Mouse (Mus musculus): Measurements from ENCODE around the gene Spin1. TPM values are rescaled to one million over a fixed set of nuclear protein-coding genes. Genes with fewer than 3 reads are reported as not detected.

Gene Spin1
- polyA plus RNA-seq, 1 experiment from 2014 or later: 83.7 TPM

DNA sequence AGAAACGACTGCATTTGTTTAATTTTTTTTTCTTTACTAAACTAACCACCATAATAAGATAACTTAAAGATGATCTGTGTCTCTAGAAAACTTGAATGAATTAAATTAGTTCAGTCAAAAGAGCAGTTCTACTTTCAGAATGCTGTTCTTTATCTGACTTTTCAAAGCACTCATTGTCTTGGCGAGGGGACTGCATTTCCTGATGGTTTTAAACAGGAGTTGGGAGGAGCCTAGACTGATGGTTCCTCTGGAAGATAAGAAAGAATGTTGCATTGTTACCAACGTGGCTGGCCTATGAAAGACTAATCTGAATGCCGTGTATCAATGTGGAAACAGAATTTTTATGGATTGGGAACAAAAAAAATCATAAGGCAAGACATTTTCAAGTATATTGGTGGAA lies 20.1 kb downstream of the Spin1 start:
- H3K4me1 ChIP-seq: peaks cover 61% of the 10 kb centered on the region
- H3K4me2 ChIP-seq: no peak overlapping the region
- H3K4me3 ChIP-seq (replicated peaks): no peak overlapping the region
- peaks cover 24% of the 10 kb centered on the region for H3K36me3 ChIP-seq
- ATAC-seq (replicated peaks; ENCODE audit: low FRiP score): no peak
- H3K27me3 ChIP-seq: no peaks in the 10 kb centered on the region
- 36% methylated on average over 4 of the region's 4 CpGs for WGBS
- no peaks in the 10 kb centered on the region for H3K9me3 ChIP-seq (replicated peaks)
- H3K9ac ChIP-seq: no peak overlapping the region
- H3K27ac ChIP-seq: peak overlapping the region; percentile 24; the same call in 1 of the 2 replicates

DNA sequence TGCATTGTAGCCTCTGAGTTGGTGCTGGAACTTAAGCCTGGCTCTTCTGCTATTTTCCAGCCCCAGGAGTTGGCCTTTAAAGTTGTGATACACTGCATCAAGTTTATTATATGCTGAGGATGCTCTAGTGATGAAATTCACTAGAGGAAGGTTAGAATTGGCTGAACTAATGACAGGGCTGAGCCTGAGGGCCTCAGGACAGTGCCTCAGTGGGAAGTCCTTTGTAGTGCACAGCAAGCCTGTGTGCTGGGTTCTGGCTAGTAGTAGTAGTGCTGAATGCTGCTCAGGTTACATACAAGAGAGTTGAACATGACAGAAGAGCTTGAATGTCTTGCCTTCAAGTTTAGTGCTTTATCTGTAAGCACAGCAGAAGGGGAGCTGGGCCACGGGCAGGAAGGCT lies 21.3 kb downstream of the Spin1 start:
- H3K4me2 ChIP-seq: no peak overlapping the region
- H3K4me3 ChIP-seq (replicated peaks): no peak overlapping the region
- H3K9me3 ChIP-seq (replicated peaks): no peaks in the 10 kb centered on the region
- peaks cover 24% of the 10 kb centered on the region for H3K36me3 ChIP-seq
- 28% methylated on average over 1 of the region's 1 CpGs for WGBS
- no peak for ATAC-seq (replicated peaks; ENCODE audit: low FRiP score)
- H3K27me3 ChIP-seq: no peaks in the 10 kb centered on the region
- no peak overlapping the region for H3K27ac ChIP-seq
- peaks cover 61% of the 10 kb centered on the region for H3K4me1 ChIP-seq
- H3K9ac ChIP-seq: no peak overlapping the region

DNA sequence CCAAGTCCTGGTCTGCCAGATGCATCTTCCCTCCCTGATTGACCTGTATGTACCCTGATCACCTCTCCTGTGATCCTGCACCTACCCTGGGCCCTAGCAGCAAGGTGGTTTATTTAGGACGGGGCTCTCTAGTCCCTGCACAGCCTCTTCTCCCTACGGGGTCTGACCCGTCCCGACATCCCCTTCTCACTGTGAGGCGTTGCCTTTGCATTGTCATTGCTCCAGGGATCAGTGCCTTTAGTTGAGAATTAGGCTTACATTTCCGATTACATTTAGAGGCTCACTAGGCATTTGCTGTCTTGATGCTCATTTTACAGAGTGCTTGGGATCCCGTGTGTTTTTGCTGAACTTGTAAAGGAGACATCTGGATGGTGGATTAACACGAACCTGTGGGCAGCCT lies 22.1 kb downstream of the Spin1 start:
- Histone ChIP-seq H3K4me3 (replicated peaks) (no peak overlapping the region), H3K27me3 (no peaks in the 10 kb centered on the region), H3K27ac (0 out of 2 replicates have a peak overlapping the region, but pooled peaks have one; percentile 42), H3K9me3 (replicated peaks) (no peaks in the 10 kb centered on the region), H3K9ac (no peak overlapping the region), H3K36me3 (peaks cover 30% of the 10 kb centered on the region), H3K4me1 (peaks cover 61% of the 10 kb centered on the region), H3K4me2 (no peak overlapping the region)
- WGBS: 64% methylated on average over 8 of the region's 8 CpGs
- ATAC-seq (replicated peaks; ENCODE audit: low FRiP score): no peak

DNA sequence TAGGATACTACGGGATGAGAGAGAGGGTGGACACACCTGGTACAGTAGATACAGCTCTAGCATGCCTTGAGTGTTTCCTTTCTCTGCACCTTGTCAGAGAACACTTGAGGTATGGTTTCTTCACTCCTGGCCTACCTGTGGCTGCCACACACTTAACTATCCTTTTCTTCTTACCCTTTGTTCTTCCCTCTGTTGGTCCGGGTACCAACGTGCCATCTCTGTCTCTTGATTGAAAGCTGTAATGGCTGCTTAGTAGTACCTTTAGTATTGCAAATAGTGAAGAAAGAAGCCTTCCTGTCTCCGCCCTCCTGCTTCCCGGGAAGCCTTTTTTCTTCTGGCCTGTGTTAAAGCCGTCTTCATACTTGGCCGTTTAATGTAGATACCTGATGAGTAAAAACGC lies 24.7 kb downstream of the Spin1 start:
- H3K4me1 ChIP-seq: peaks cover 40% of the 10 kb centered on the region
- no peak overlapping the region for H3K9ac ChIP-seq
- peaks cover 52% of the 10 kb centered on the region for H3K36me3 ChIP-seq
- no peak overlapping the region for H3K27ac ChIP-seq
- 60% methylated on average over 8 of the region's 8 CpGs for WGBS
- ATAC-seq (replicated peaks; ENCODE audit: low FRiP score): no peak
- H3K4me2 ChIP-seq: no peak overlapping the region
- no peaks in the 10 kb centered on the region for H3K9me3 ChIP-seq (replicated peaks)
- no peak overlapping the region for H3K4me3 ChIP-seq (replicated peaks)
- no peaks in the 10 kb centered on the region for H3K27me3 ChIP-seq

DNA sequence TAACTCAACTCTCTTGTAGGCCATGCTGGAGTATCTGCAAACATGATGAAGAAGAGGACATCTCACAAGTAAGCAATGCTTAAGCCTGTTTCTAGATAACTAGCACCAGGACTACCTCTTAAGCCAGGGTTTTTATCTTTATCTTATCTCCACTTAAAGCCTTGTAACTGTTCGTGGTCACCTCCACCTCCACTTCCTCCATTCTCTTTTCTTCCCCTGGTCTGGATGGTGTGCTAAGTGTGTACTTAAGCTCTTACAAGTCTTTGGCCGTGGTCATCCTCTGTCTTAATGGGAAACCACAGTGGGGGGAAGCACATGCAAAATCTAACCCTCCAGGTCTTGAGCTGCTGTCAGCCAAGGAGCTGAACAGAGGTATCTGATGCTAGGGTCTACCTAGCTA lies 27.2 kb downstream of the Spin1 start:
- Histone ChIP-seq H3K9me3 (replicated peaks) (no peaks in the 10 kb centered on the region), H3K27ac (no peak overlapping the region), H3K36me3 (peaks cover 67% of the 10 kb centered on the region), H3K4me2 (no peak overlapping the region), H3K4me1 (peaks cover 15% of the 10 kb centered on the region), H3K9ac (no peak overlapping the region), H3K27me3 (no peaks in the 10 kb centered on the region), H3K4me3 (replicated peaks) (no peak overlapping the region)
- WGBS: 87% methylated on average over 2 of the region's 2 CpGs
- ATAC-seq (replicated peaks; ENCODE audit: low FRiP score): no peak

DNA sequence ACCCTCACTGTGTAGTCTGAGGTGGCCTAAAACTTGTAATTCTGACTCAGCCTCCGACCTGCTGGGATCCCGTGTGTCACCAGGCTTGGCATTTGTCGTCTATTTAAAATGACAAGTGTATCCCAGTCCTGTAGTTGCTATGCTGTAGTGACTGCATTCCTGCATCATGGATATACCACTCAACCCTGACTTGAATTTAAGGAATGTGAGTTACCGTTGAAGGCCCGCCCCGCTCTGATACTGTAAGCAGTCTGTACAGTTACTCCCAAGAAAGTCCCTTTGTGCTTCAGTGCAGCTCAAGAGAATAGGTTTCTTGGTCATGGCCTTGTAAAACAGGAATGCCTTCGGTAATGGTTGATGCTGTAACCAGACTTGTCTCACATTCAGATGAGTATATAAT lies 27.7 kb downstream of the Spin1 start:
- Histone ChIP-seq H3K4me1 (peaks cover 10% of the 10 kb centered on the region), H3K4me2 (no peak overlapping the region), H3K36me3 (peaks cover 62% of the 10 kb centered on the region), H3K4me3 (replicated peaks) (no peak overlapping the region), H3K27me3 (no peaks in the 10 kb centered on the region), H3K9ac (no peak overlapping the region), H3K9me3 (replicated peaks) (no peaks in the 10 kb centered on the region), H3K27ac (no peak overlapping the region)
- 73% methylated on average over 7 of the region's 7 CpGs for WGBS
- 0 out of 2 replicates have a peak, but pooled peaks have one; percentile 46 for ATAC-seq (replicated peaks; ENCODE audit: low FRiP score)

DNA sequence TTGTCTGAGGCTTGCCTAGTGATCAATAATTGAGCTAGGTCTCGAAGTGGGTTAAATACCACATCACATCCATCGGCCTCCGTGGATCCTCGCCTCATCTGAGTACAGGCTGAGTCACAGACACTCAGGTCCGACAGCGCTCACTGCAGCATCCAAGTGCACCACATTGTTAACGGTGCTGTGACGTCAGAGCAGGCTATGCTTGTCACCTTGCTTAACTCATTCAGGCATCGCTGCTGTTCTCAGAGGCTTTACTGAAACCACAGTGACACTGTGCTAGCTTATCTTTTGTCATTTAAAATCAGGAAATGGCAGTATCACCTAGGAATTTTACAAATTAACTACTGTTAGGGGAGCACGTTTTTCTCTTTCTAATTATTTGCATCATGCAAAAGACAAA lies 30.5 kb downstream of the Spin1 start:
- no peak overlapping the region for H3K4me2 ChIP-seq
- no peak overlapping the region for H3K9ac ChIP-seq
- H3K9me3 ChIP-seq (replicated peaks): no peaks in the 10 kb centered on the region
- H3K27ac ChIP-seq: no peak overlapping the region
- 0 out of 2 replicates have a peak, but pooled peaks cover 2% of the 10 kb centered on the region for H3K4me1 ChIP-seq
- ATAC-seq (replicated peaks; ENCODE audit: low FRiP score): no peak
- WGBS: 86% methylated on average over 10 of the region's 10 CpGs
- no peak overlapping the region for H3K4me3 ChIP-seq (replicated peaks)
- H3K36me3 ChIP-seq: peaks cover 59% of the 10 kb centered on the region
- H3K27me3 ChIP-seq: no peaks in the 10 kb centered on the region

DNA sequence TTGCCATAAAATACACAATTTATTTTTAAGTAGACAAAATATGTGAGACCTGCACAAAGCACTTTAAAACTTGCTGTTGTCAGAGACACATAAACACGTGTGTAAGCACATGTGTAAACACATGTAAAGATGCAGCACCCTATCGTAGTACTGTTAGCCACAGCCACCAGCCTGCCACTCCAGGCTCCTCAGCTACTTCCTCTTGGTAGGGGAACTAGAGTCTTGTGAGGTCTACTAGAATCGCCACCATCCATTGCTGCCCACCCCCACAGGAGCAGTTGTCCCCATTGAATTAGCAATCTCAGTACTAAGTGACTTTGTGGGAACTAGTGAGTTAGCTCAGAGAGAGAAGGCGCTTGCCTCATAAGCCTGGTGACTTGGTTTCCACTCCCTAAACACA lies 35.6 kb downstream of the Spin1 start:
- H3K4me3 ChIP-seq (replicated peaks): no peak overlapping the region
- no peak overlapping the region for H3K4me2 ChIP-seq
- no peaks in the 10 kb centered on the region for H3K9me3 ChIP-seq (replicated peaks)
- peaks cover 57% of the 10 kb centered on the region for H3K36me3 ChIP-seq
- WGBS: 88% methylated on average over 4 of the region's 4 CpGs
- peak overlapping the region; percentile 38 for H3K27ac ChIP-seq
- H3K9ac ChIP-seq: no peak overlapping the region
- H3K27me3 ChIP-seq: no peaks in the 10 kb centered on the region
- no peak for ATAC-seq (replicated peaks; ENCODE audit: low FRiP score)
- peaks cover 19% of the 10 kb centered on the region for H3K4me1 ChIP-seq

DNA sequence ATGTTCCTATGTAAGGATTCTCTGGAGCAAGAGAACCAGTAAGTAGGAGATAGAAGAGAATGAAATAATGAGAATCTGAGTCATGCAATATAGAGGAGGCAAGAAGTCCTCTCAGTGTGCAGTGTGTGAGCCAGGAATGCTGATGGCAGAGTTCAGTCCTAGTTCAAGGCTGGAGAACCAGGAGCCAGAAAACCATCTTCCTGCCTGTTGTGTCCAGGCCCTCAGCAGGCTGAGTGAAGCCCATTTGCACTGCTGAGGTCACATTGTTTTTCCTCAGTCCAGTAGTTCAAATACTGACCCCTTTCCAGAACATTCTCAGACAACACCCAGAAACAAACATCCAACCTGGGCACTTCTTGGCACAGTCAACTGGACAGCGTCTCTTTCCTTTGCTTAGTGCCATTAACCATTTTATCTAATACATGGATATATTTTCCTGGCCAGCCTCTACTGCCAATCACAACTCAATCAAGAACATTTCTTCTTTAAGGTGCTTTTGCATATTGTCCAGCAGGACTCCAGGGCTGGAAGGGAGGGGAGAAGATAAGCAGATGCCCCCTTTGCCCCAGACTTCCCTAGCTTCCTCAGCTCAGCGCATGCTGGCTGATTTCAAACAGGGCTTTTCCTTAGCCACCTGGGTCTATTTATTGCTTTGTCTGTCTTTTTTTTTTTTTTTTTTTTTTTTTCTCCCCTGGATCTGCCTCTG lies 36.5 kb downstream of the Spin1 start:
- peaks cover 19% of the 10 kb centered on the region for H3K4me1 ChIP-seq
- 0 out of 2 replicates have a peak, but pooled peaks have one; percentile 29 for ATAC-seq (replicated peaks; ENCODE audit: low FRiP score)

DNA sequence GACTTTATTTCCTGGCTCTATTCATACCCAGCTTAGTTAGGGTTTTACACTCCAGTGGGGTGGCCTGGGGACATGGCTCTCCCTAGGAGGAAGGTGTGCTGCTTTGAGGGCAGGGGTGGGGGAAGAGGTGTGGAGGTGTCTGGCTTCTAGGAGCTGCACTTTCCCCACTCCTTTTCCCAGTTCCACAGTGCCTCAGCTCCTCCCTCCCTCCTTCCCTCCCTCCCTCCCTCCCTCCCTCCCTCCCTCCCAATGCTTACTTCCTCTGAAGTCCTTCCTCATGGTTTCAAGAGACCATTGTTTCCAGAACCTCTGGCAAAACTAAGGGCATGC lies 37.0 kb downstream of the Spin1 start:
- peak; percentile 54 for ATAC-seq (replicated peaks; ENCODE audit: low FRiP score)
- no peak overlapping the region for H3K4me3 ChIP-seq (replicated peaks)
- H3K27me3 ChIP-seq: no peaks in the 10 kb centered on the region
- no peak overlapping the region for H3K4me2 ChIP-seq
- no peaks in the 10 kb centered on the region for H3K9me3 ChIP-seq (replicated peaks)
- peaks cover 19% of the 10 kb centered on the region for H3K4me1 ChIP-seq
- H3K9ac ChIP-seq: no peak overlapping the region
- H3K27ac ChIP-seq: peak overlapping the region; percentile 38
- peaks cover 62% of the 10 kb centered on the region for H3K36me3 ChIP-seq

More for the DNA sequence above, 36.5 kb downstream of the Spin1 start:
- Histone ChIP-seq H3K27me3 (no peaks in the 10 kb centered on the region), H3K4me2 (no peak overlapping the region), H3K9ac (no peak overlapping the region), H3K4me3 (replicated peaks) (no peak overlapping the region), H3K36me3 (peaks cover 62% of the 10 kb centered on the region), H3K27ac (peak overlapping the region; percentile 38), H3K9me3 (replicated peaks) (no peaks in the 10 kb centered on the region)
- WGBS: 53% methylated on average over 2 of the region's 2 CpGs

DNA sequence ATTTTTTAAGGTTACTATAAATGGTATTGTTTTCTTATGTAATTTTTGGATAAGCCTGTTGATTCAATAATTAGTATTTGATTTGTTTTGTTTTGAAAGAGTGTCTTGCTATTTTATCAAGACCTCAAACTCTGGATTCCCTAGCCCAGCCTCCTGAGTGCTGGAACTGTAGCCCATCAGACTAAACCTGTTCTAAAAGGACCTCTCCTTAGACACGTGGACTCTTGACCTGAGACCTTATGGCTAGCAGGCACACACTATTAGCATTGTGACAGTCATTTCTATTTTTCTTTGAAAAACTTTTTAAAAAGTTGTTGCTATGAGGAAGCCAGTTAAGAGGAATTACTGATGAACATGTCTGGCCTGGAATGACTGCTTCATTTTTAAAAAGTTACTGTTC lies 46.4 kb downstream of the Spin1 start:
- Histone ChIP-seq H3K27me3 (no peaks in the 10 kb centered on the region), H3K9me3 (replicated peaks) (no peaks in the 10 kb centered on the region), H3K27ac (no peak overlapping the region), H3K4me1 (0 out of 2 replicates have a peak, but pooled peaks cover 2% of the 10 kb centered on the region), H3K4me2 (no peak overlapping the region), H3K36me3 (peaks cover 76% of the 10 kb centered on the region), H3K4me3 (replicated peaks) (no peak overlapping the region), H3K9ac (no peak overlapping the region)
- WGBS: 63% methylated on average over 1 of the region's 1 CpGs
- ATAC-seq (replicated peaks; ENCODE audit: low FRiP score): no peak

DNA sequence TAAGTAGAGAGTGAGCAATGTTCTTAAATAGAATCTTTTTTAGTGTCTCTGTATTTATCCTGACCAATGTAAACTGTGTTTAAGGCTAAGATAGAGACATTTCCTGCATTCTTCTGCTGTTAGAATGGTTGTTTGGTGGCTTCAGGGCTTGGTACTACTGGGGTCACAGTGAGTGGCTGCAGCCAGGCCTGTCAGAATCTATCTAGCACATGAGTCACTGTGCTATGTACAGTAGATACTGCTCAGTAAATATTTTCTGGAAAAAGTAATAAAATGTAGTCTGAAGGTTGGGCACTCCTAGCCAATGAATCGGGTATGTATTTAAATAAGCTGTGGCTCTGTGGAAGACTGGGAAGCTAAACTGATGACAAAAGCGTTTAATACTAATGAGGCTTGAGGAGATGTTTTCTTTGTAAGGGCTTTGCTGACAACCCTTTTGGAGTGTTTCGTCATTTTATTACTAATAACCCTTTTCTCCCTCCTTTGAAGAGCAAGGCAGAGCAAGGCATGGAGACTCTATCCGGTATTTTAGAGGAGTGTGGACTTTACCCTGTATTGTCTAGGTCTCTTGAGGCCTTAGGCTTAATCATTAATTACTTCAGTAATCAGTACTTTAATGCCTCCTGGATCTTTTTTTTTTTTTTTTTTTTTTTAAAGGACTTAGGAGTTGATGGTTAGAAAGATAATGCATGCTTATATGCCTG lies 52.4 kb downstream of the Spin1 start:
- Histone ChIP-seq H3K4me1 (0 out of 2 replicates have a peak, but pooled peaks cover 4% of the 10 kb centered on the region), H3K27ac (peak overlapping the region; percentile 77), H3K9me3 (replicated peaks) (no peaks in the 10 kb centered on the region), H3K36me3 (peaks cover 70% of the 10 kb centered on the region), H3K27me3 (no peaks in the 10 kb centered on the region), H3K4me3 (replicated peaks) (no peak overlapping the region), H3K9ac (no peak overlapping the region), H3K4me2 (no peak overlapping the region)
- 79% methylated on average over 4 of the region's 4 CpGs for WGBS
- peak; percentile 83 for ATAC-seq (replicated peaks; ENCODE audit: low FRiP score)
